Mouse (Mus musculus) neutrophil, adult 83 days (primary cell): ENCODE results near the gene Pla2g12b. TPM values are rescaled to one million over a fixed set of nuclear protein-coding genes. Genes with fewer than 3 reads are reported as not detected.

Experiments
- total RNA-seq, 2 experiments: library from RNA; stranded (reverse); gene quantifications; one replicate each; pipeline ENCODE4 v1.2.4; 2023

The Pla2g12b gene
- total RNA-seq: not detected

DNA sequence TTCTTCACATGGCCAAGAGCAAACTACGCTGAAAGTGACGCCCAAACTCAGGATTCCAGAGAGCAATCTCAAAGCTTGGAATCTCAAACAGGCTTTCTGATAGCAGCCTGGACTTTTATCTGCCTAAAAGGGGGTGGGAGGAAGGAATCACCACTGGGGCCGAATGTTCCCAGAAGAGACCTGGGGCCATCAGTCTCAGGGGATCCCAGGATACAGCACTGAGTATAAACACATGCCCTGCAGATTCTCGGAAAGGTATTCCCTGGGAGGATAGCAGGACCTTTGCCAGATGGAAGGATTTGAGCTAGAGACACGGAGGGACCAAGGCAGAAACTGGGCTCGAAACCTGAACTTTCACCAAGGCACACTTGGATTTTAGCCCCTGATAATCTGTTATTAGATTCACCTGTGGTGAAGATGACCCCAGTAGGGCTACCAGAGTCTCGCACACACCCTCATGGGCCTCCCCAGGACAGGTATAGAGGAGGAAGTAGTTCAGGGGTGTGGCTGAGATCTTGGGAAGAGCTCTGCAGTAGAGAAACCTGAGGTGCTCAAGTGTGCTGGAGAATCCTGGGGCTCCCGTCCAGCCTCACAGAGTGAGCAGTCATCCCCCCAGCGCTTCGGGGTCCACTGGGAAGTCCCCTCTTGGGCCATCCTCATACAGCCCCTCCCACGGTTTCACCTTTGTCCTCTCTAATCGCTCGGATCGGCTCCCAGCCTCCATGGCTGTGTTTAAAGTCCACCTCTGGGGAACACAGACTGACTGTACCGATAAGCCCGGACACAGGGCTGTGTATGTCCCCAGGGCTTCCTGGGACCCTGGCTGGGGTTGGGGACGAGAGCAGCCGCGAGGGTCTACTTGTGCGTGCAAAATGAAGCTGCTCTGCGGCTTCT lies at the start of gene Pla2g12b:
TSS of gene Pla2g12b (plus strand) at position 762 of the 894 bp plus-strand sequence.

DNA sequence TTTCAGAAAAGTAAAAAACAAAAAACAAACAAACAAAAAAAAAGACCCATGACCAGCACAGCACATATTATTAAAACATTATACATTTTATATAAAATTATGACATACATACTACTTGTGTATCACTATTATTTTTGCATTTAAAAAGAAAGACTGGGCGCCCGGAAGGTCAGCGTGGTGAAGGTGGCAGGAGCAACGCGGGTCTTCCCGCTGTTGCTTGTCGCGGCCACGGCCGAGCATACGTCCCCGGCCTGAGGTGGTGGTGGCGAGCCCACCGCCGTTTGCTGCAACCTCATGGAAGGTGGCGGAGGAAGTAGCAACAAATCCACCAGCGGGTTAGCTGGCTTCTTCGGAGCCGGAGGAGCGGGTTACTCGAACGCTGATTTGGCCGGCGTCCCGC lies 8.0 kb upstream of the Pla2g12b start, which contains the start of gene Gm10273:
TSS of gene Gm10273 (plus strand) at position 172 of the 400 bp plus-strand sequence.

DNA sequence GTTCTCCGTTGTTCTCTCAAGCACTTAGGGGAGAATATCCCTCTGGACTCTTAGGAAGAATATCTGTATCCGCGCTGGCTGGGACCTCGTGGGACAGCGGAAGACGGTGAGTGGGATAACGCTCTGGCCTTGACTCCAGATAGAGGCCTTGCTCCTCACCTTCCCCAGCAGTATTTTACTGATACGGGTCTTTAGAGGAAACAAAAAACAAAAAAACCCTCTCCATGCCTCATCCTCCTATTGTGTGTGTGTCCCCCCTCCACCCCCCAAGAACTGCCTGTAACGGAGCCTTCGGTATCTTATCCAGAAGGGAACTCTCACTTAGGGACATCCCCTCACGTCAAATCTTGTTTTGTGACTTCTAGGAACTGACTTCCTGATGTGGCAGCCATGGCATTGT lies 38.3 kb downstream of the Pla2g12b start, which contains the start of gene Oit3:
TSS of gene Oit3 (minus strand) at position 44 of the 400 bp plus-strand sequence.

Other genes with a start within 250 kb of the Pla2g12b start
- 10 to 100 TPM; 11.6 to 13.0 TPM for gene Sept10, start 181.8 kb upstream of the Pla2g12b start, total RNA-seq
- 10 to 100 TPM; 36.4 to 40.3 TPM for gene Sowahc, start 181.7 kb upstream of the Pla2g12b start, total RNA-seq
- 1 to 10 TPM; 7.4 to 7.5 TPM for gene P4ha1, start 80.4 kb upstream of the Pla2g12b start, total RNA-seq
- 10 to 100 TPM in 1 of 2 experiments, not detected in 1; 15.4 TPM for gene Gm10273, start 8.0 kb upstream of the Pla2g12b start, total RNA-seq
- not detected for gene Oit3, start 38.1 kb downstream of the Pla2g12b start, total RNA-seq
- gene Gm10322, start 212.4 kb downstream of the Pla2g12b start, total RNA-seq: not detected
- 10 to 100 TPM; 58.5 to 59.1 TPM for gene Mcu, start 213.0 kb downstream of the Pla2g12b start, total RNA-seq